Mouse (Mus musculus): ENCODE measurements at regions not wholly inside any gene's neighbourhood (a gene's known extent, or its start where the extent isn't known, plus 50 kb on each side); places are given as distances from the start of the nearest gene placed in this dataset.

- intact Hi-C loops (cut with DNase I): no loop called here
- DNase-seq (ENCODE audit: low spot score in 2 of 2): no peak
These were observed 98.0 kb upstream of the Myocd start for GRCm38 (mm10) chr11:65367825-65368224.

GRCm38 (mm10) chr11:65366677-65367370 is 97.0 kb upstream of the Myocd start:
- DNase-seq (ENCODE audit: low spot score in 2 of 2): no peak
- intact Hi-C loops (cut with DNase I): no loop called here

- DNase-seq (ENCODE audit: low spot score in 2 of 2): peak in 1 of 2 experiments; percentile 77
- intact Hi-C loops (cut with DNase I): no loop called here
These were observed 96.2 kb upstream of the Myocd start for GRCm38 (mm10) chr11:65365751-65366559.

- no peak for DNase-seq (ENCODE audit: low spot score in 2 of 2)
- intact Hi-C loops (cut with DNase I): no loop called here
These were observed 95.1 kb upstream of the Myocd start for GRCm38 (mm10) chr11:65364910-65365309.

GRCm38 (mm10) chr11:65363846-65364245 is 94.1 kb upstream of the Myocd start:
- intact Hi-C loops (cut with DNase I): no loop called here
- peak in 1 of 2 experiments; percentile 63 for DNase-seq (ENCODE audit: low spot score in 2 of 2)

- no peak for DNase-seq (ENCODE audit: low spot score in 2 of 2)
- intact Hi-C loops (cut with DNase I): no loop called here
These were observed 90.9 kb upstream of the Myocd start for GRCm38 (mm10) chr11:65360729-65361128.

GRCm38 (mm10) chr11:65358908-65359307 is 89.1 kb upstream of the Myocd start:
- intact Hi-C loops (cut with DNase I): no loop called here
- DNase-seq (ENCODE audit: low spot score in 2 of 2): peak in 1 of 2 experiments; percentile 48

- intact Hi-C loops (cut with DNase I): no loop called here
- no peak for DNase-seq (ENCODE audit: low spot score in 2 of 2)
These were observed 82.7 kb upstream of the Myocd start for GRCm38 (mm10) chr11:65352516-65352915.

- no peak for DNase-seq (ENCODE audit: low spot score in 2 of 2)
- intact Hi-C loops (cut with DNase I): no loop called here
These were observed 79.2 kb upstream of the Myocd start for GRCm38 (mm10) chr11:65349013-65349412.

- intact Hi-C loops (cut with DNase I): no loop called here
- DNase-seq (ENCODE audit: low spot score in 2 of 2): no peak
These were observed 72.1 kb upstream of the Myocd start for GRCm38 (mm10) chr11:65341683-65342440.

- peak in 1 of 2 experiments; percentile 18 for DNase-seq (ENCODE audit: low spot score in 2 of 2)
- intact Hi-C loops (cut with DNase I): no loop called here
These were observed 64.5 kb upstream of the Myocd start for GRCm38 (mm10) chr11:65334286-65334685.

- no peak for DNase-seq (ENCODE audit: low spot score in 2 of 2)
- intact Hi-C loops (cut with DNase I): no loop called here
These were observed 63.3 kb upstream of the Myocd start for GRCm38 (mm10) chr11:65333101-65333500.

- no peak for DNase-seq (ENCODE audit: low spot score in 2 of 2)
- intact Hi-C loops (cut with DNase I): no loop called here
These were observed 53.2 kb upstream of the Myocd start for GRCm38 (mm10) chr11:65322877-65323440.
